Mouse (Mus musculus): Measurements from ENCODE around the gene Cfap54.

DNA sequence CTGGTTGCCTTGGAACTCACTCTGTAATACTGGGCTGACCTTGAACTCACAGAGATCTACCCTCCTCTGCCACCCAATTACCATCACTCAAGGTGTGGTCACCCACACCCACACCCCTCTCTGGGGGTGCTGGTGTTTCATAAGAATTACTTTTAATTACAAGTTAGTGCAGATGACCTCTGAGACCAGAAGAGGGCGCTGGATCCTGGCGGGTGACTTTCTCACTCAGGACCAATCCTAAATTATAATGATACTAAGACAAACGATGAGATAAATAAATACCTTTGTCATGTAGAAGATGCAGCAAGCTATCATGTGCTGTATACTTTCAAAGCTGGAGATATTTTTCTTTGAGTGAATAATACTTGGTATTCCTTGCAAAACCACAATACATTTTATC, 87.1 kb downstream of the Cfap54 start:
- peak; percentile 17; the same call in 1 of the 2 replicates for TF ChIP-seq CTCF (IDR thresholded peaks at IDR 0.05; ENCODE audit: control insufficient read depth, insufficient read depth, low read length)
- no peak for TF ChIP-seq POLR2A (IDR thresholded peaks at IDR 0.05; ENCODE audit: borderline replicate concordance, control insufficient read depth, low read depth, low read length)

Measured in bone marrow, adult 2 months (tissue).